Mouse (Mus musculus) lung, postnatal 0 days (tissue): Measurements from ENCODE around the gene Slc2a6.

ENCODE experiments used
- CTCF ChIP-seq: IDR thresholded peaks from 2 replicates; pipeline ENCODE4 v1.5.1; 2016; ENCODE audit warnings: antibody characterized with exemption, mild to moderate bottlenecking
- EP300 ChIP-seq: IDR thresholded peaks from 2 replicates; pipeline ENCODE4 v1.6.1; 2016; ENCODE audit warnings: antibody characterized with exemption, mild to moderate bottlenecking, control low read depth

DNA sequence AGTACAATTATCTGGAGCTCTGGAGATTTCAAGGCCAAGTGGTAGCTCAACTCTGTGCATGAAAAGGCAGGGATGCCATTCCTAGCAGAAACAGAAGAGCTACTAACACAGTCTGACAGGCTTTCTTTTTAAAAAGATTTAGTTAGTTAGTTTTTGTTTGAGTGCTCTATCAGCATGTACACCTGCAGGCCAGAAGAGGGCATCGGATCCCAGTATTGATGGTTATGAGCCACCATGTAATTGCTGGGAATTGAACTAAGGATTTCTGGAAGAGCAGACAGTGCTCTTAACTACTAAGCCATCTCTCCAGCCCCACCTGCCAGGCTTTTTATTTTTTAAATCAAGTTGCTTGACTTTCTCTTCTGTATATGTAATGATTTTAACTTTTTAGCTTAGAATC, 30.3 kb downstream of the Slc2a6 start:
- TF ChIP-seq CTCF (peak; percentile 34), EP300 (no peak)
